8 mouse cellular contexts compared by ENCODE assay signal in genomic region chr3:27859161-27859561, GRCm38 (mm10). TPM values are rescaled to one million over a fixed set of nuclear protein-coding genes. Genes with fewer than 3 reads are reported as not detected.
DNase-seq lines count a peak whose midpoint lies in the region; ATAC-seq and TF ChIP-seq lines count a peak whose summit lies in the region.

No protein-coding gene starts in this region.

- no peaks in the 10 kb centered on the region for H3K36me3 ChIP-seq in testis, adult 2 months (ENCODE audit: control insufficient read depth, insufficient read depth, low read length)
- no peaks in the 10 kb centered on the region for H3K36me3 ChIP-seq in liver, embryonic 12.5 days
- no peaks in the 10 kb centered on the region for H3K36me3 ChIP-seq in neural tube, embryonic 15.5 days

- H3K4me2 ChIP-seq in liver, embryonic 12.5 days, result 0 out of 2 replicates have a peak overlapping the region, but pooled peaks have one; percentile 12
- no peak overlapping the region for H3K4me2 ChIP-seq in neural tube, embryonic 15.5 days

- TF ChIP-seq POLR2A in testis, adult 2 months (IDR thresholded peaks at IDR 0.05; ENCODE audit: control insufficient read depth, low read depth, low read length), result no peak

- TF ChIP-seq CTCF in testis, adult 2 months (IDR thresholded peaks at IDR 0.05; ENCODE audit: control insufficient read depth, insufficient read depth, insufficient replicate concordance, low read depth, low read length), result no peak

- H3K4me3 ChIP-seq in testis, adult 2 months (ENCODE audit: control insufficient read depth, low read depth, low read length), result no peak overlapping the region
- H3K4me3 ChIP-seq in liver, embryonic 12.5 days, result no peak overlapping the region
- H3K4me3 ChIP-seq in neural tube, embryonic 15.5 days (replicated peaks), result no peak overlapping the region

- intact Hi-C loops in heart, postnatal 36 days (cut with DNase I), result no loop called here

- peak overlapping the region; percentile 24 for H3K27ac ChIP-seq in testis, adult 2 months (ENCODE audit: control insufficient read depth, insufficient read depth, low read depth, low read length)
- no peak overlapping the region for H3K27ac ChIP-seq in liver, embryonic 12.5 days
- 0 out of 2 replicates have a peak overlapping the region, but pooled peaks have one; percentile 15 for H3K27ac ChIP-seq in neural tube, embryonic 15.5 days (replicated peaks)

- WGBS in liver, embryonic 12.5 days (ENCODE audit: insufficient replicate concordance), result 25% methylated on average over 5 of the region's 5 CpGs
- 3% methylated on average over 5 of the region's 5 CpGs for WGBS in neural tube, embryonic 15.5 days

- peaks cover 3% of the 10 kb centered on the region for H3K4me1 ChIP-seq in testis, adult 2 months (ENCODE audit: control insufficient read depth, insufficient read depth, low read length)
- H3K4me1 ChIP-seq in liver, embryonic 12.5 days, result peaks cover 7% of the 10 kb centered on the region; the same call in 1 of the 2 replicates
- peaks cover 36% of the 10 kb centered on the region for H3K4me1 ChIP-seq in neural tube, embryonic 15.5 days

- DNase-seq in testis, postnatal 14 days (ENCODE audit: low spot score), result no peak
- DNase-seq in heart, postnatal 36 days, result peak; percentile 31 to 41
- DNase-seq in c-Kit-positive CD71-positive TER-119-positive erythroid progenitor cells, embryonic 14.5 days (ENCODE audit: low spot score), result no peak
- no peak for DNase-seq in adrenal gland, adult 18-20 months (ENCODE audit: low spot score in 2 of 2)
- no peak for DNase-seq in spleen, adult 12 weeks (ENCODE audit: low spot score)

- no peaks in the 10 kb centered on the region for H3K27me3 ChIP-seq in testis, adult 2 months (ENCODE audit: control insufficient read depth, insufficient read depth, low read length)
- H3K27me3 ChIP-seq in liver, embryonic 12.5 days (replicated peaks), result no peaks in the 10 kb centered on the region
- 0 out of 2 replicates have a peak, but pooled peaks cover 3% of the 10 kb centered on the region for H3K27me3 ChIP-seq in neural tube, embryonic 15.5 days (replicated peaks)

- H3K9me3 ChIP-seq in liver, embryonic 12.5 days (replicated peaks), result no peaks in the 10 kb centered on the region
- no peaks in the 10 kb centered on the region for H3K9me3 ChIP-seq in neural tube, embryonic 15.5 days (replicated peaks)

- no peak overlapping the region for H3K9ac ChIP-seq in liver, embryonic 12.5 days
- no peak overlapping the region for H3K9ac ChIP-seq in neural tube, embryonic 15.5 days (replicated peaks)

- no peak for ATAC-seq in liver, embryonic 12.5 days
- no peak for ATAC-seq in neural tube, embryonic 15.5 days (ENCODE audit: low FRiP score)

RNA-seq across cellular contexts. Expression of gene Tmem212, which starts 37.0 kb away (rescaled TPM):
- polyA plus RNA-seq in testis, adult 2 months (2012; rRNA removed), result 0.17 and 0.32 TPM in 2 replicates
- total RNA-seq in heart, postnatal 36 days (2021), result not detected
- not detected in 2 replicates for polyA plus RNA-seq in liver, embryonic 12.5 days (2016; fragmentation: Nextera tagmentation; extraction: Ambion mirVana)
- 0.82 and 0.98 TPM in 2 replicates for polyA plus RNA-seq in neural tube, embryonic 15.5 days (2015; fragmentation: Nextera tagmentation; extraction: Ambion mirVana)
- not detected for total RNA-seq in adrenal gland, adult 18-20 months (2021)

Comparison
In these comparisons a context has a peak if more than half of its experiments do, and no peak if none do; other contexts are left out.
1. DNase-seq: peak in heart, postnatal 36 days (2 of 2); none in testis, postnatal 14 days (single experiment), c-Kit-positive CD71-positive TER-119-positive erythroid progenitor cells, embryonic 14.5 days (single experiment), adrenal gland, adult 18-20 months (0 of 2) and spleen, adult 12 weeks (single experiment).